Mouse (Mus musculus): Measurements from ENCODE around the gene Tgm3.

Gene Tgm3

DNA sequence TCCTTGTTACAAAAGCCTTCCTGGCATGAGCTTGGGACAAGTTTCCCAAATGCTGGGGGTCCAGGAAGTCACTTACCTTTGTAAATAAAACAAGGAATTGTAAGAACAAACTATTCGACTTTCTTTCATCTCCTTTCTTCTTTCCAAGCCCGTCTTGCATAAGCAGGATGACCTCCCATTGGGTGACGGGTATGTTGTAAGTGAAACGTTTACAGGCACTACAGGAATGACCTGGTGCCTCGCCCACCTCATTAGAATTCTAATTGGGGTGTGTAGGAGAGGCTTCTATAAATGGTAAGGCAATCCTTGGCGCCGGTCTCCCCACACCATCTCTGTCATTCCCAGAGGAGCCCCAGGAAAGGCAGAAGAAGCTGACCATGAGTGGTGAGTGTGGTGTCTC lies at the start of gene Tgm3:
Gene Tgm3, plus strand, starts transcription at position 324 of the 400 bp plus-strand sequence.
- no peak for DNase-seq (ENCODE audit: low spot score in 2 of 2)

DNA sequence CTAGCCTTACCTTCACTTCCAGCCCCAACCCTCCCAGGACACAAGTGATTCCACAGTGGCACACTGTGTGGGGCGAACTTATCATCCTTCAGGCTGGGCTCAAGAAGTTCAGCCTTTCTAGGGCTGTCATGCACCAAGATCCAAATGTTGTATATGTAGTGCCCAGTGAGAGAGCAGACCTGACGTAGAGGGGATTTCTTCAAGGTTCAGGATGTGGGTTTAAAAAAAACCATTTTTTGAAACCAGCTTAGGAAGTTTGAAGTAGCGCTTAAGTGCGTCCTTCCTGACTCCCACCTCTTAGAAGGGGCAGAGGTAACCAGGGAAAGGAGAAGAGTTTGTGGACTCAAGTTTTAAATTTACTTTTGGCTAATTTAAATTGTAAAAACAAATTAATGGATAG lies 31.5 kb upstream of the Tgm3 start:
- no peak for DNase-seq (ENCODE audit: low spot score in 2 of 2)

DNA sequence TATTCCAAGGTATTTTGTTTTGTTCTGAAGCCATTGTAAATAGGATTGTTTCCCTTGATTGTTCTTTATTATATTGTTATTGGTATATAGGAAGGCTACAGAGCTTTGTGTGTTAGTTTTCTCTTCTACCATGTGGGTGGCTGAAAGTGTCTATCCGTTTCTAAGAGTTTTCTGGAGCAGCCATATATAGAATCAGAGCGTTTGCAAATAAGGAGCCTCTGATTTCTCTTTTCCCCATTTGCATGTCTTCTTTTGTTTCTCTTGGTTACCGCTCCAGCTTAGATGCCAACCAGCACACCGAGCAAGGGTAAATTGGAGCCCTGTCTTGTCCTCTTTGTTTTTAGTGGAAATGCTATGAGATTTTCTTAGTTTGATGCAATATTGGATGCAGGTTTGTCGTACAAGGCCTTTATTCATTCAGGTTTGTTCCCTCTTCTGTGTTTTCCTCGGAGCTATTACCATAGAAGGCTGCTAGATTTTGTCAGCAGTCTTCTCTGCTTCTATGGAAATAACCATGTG lies 24.6 kb upstream of the Tgm3 start:
- DNase-seq (ENCODE audit: low spot score in 2 of 2): no peak

DNA sequence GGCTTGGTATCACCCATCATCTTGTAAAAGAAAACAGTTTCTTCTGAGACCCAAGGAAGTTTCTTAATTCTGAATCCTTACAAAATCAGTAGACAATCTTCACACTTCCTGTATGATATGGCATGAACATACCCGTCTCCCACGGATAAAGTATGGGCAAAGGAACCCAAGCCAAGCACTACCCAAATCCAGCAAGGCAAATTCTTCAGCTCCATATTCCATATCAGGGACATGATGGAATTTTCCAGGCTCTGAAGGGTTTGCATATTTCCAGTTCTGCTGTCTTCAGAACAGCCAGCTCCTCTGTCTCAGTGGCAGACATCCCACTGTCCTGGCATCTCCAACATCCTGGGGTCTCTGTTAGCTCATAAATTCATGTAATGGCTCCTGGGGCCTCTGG lies 22.5 kb upstream of the Tgm3 start:
- DNase-seq (ENCODE audit: low spot score in 2 of 2): no peak

DNA sequence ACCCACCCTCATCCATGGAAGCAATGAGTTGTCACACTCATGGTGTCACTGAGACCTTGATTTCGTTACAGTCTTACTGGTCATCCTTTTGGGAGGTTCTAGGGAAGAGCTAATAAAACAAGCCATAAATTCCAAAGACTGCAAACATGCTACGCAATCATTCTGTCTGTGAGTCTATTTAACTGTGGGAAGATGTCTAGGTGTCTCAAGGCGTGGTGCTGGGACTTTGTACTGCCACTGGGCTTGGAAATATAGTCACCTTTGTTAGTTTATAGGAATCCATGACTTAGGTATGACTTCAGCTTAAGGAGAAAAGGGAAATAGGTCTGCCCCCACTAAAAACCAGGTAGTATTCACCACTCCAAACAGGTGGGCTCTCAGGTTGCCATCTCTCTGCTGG lies 17.7 kb upstream of the Tgm3 start:
- no peak for DNase-seq (ENCODE audit: low spot score in 2 of 2)

DNA sequence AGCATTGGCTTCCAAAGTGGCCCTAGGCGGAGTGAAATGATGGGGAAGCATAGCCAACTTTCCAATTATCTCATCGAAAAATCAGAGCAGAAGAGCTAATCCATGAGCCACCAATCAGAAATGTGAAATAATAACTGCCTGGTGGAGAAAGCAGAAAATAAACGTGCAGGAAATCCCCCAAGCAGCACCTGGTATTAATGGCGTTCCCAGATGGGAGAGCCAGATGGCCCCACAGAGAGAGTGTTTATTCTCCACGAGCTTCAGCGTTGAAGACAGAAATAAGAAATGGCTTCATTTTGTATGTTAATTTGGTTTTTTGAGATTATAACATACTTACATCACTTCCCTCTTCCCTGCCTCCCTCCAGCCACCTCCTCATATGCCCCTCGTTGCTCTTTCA lies 13.7 kb upstream of the Tgm3 start:
- DNase-seq (ENCODE audit: low spot score in 2 of 2): no peak

DNA sequence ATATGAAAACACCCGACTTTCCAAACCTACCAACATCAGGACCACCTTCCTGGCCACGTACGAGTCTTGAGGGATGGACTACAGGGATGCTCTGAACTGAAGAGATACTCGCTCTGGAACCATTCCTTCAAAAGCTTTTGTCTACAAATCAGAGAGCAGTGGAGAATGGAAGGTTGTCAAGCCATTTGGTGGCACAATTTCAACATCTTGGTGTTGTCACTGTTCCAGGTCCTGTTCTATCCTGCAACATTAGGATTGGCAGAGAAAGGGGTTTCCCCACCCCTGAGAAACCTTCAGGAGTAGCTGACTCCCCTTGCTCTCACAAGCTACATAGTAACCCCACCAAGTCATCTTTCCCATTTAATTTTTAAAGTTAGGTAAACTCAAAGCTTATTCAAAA lies 12.9 kb upstream of the Tgm3 start:
- no peak for DNase-seq (ENCODE audit: low spot score in 2 of 2)

- DNase-seq (ENCODE audit: low spot score in 2 of 2): no peak
Observed at GRCm38 (mm10) chr2:130000601-130001000, 11.5 kb upstream of the Tgm3 start.

DNA sequence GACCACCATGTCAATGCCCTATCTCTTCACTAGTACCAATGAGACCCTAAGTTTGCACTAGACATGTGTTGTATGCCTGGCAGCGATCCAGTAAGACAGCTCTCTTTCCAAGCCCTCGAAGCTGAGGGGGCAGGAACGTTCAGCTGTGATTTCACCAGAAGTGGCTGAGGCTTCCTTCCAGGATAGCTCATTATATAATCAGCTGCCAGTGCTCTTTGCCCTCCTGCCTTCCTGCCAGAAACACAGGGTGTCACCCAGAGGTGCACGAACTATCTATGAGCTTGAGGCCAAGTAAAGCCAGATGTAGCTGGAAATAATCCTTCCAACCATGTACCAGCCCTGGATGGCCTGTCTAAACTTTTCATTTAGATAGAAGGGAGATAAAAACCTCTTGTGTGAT lies 8.1 kb upstream of the Tgm3 start:
- no peak for DNase-seq (ENCODE audit: low spot score in 2 of 2)

GRCm38 (mm10) chr2:130009371-130009770 lies 2.8 kb upstream of the Tgm3 start:
- no peak for DNase-seq (ENCODE audit: low spot score in 2 of 2)

DNA sequence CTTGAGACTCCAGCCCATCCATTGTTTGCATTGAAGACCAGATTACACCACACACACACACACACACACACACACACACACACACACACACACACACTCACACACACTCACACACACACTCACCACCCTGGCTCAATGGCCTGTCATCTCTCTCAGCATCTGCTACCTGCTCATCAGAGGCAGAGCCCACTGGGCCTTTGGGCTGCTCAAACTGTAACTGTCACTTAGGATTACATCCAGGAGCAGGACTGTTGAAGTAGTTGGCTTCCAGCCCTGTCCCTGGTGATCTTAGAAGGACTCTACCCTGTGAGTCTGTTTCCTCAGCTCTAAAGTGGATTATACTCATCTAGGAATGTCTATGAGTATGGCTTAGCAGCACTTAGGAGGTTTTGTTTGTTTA lies 1.5 kb downstream of the Tgm3 start:
- DNase-seq (ENCODE audit: low spot score in 2 of 2): no peak

- DNase-seq (ENCODE audit: low spot score in 2 of 2): no peak
Observed at GRCm38 (mm10) chr2:130015196-130015595, 3.0 kb downstream of the Tgm3 start.

DNA sequence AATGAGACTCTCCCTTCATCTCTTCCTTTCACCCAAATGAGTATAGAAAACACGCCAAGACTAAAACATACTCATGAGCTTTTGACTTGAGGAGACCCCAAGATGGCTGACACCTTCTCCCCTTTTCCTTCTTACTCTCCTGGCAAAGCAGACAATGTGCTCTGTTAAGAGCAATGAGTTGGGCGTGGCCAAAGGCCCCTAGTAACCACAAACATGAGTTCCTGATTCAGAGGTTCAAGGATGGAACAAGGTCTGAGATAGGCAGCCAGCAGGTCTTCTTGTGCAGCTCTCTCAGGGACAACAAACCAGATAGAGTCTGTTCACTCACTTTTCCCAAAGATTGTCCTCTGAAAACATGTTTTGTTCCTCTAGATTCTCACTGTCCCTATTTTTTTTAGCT lies 5.9 kb downstream of the Tgm3 start:
- DNase-seq (ENCODE audit: low spot score in 2 of 2): no peak

- DNase-seq (ENCODE audit: low spot score in 2 of 2): no peak
Observed at GRCm38 (mm10) chr2:130027890-130028289, 15.7 kb downstream of the Tgm3 start.

GRCm38 (mm10) chr2:130029826-130030225 lies 17.7 kb downstream of the Tgm3 start:
- peak in 1 of 2 experiments; percentile 2 for DNase-seq (ENCODE audit: low spot score in 2 of 2)

DNA sequence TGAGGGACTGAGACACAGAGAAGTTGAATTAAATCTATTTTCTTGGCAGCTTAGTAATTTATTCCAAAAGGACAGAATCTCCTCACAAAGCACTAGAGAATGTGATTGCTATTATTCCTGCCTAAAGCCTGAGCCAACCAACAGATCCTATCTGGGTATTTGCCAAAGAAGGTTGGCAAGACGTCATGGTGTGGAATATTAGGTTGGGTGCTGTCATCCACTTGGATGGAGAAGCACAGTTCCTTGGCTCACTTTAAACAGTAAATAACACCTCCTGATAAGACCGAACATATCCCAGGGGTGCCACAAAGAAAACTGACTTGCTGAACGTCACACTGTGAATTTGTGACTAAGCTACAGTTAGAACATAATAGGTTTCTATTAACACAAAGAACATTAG lies 20.5 kb downstream of the Tgm3 start:
- no peak for DNase-seq (ENCODE audit: low spot score in 2 of 2)

DNA sequence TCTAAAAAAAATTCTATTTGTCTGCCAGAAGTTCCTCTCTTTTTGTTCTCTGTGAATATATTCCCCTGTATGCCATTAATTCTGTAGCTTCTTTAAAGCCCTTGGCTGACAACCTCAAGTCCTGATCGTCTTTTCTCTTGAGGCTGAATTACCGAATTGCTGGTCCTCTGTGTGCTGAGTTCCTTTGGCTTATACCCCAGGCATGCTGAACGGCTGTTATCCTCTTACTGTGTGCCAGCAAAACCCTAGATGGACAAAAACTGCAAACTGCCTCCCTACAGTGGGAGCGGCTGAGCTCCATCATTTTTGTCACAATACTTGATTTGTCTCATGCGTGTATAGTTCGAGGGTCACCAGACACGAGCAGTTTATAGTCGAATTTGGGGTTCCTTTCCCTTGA lies 24.7 kb downstream of the Tgm3 start:
- DNase-seq (ENCODE audit: low spot score in 2 of 2): no peak

DNA sequence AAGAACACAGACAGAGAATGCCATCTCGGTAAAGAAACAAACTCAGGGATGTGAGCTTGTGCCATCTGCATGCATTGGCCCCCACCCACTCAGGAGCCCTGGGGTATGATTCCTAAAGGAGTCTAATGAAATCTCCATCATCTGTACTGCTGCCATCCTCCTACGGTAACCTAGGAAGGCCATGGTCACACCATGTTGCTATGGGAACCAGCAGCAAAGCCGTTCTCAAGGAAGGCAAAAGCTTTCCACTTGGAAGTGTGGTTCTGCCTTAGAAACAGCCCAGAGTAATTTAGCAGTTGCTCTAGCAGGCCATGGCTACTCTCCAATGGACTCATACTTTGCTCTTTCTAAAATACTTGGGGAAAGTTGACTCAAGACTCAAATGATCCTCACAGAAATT lies 26.8 kb downstream of the Tgm3 start:
- DNase-seq (ENCODE audit: low spot score in 2 of 2): no peak

DNA sequence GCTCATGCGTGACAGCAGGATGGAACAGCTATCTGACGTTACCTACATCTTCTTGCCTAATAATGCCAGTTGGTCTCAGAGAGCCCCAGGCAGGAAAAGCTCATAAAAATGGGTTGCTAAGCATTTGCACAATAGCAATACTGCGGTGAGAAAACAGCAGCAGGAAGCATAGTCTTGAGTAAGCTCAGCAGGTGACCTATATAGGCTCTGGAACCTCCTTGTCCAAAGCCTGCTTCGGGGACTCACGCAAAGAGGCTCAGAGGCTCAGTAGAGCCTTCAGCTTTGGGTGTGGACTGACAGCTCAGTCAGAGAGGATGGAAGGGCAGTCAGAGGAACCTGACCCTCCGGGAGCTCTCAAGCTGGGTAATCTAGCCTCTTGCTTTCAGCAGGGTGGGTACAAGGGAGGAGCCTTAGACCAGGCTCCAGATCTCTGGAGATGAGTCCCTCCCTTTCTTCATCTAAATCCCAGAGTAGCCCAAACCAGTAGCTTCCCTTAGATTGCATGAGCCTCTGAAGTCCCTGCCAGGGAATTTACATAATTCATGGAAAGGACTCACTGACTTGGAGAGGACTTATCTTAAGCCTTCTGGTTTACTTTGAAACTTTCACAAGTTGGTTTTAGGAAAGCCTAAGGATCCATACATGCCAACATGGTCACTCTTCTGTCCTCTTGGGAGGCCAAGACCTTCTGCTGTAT lies 28.2 kb downstream of the Tgm3 start:
- DNase-seq (ENCODE audit: low spot score in 2 of 2): no peak

GRCm38 (mm10) chr2:130043835-130044234 lies 31.7 kb downstream of the Tgm3 start:
- no peak for DNase-seq (ENCODE audit: low spot score in 2 of 2)

DNA sequence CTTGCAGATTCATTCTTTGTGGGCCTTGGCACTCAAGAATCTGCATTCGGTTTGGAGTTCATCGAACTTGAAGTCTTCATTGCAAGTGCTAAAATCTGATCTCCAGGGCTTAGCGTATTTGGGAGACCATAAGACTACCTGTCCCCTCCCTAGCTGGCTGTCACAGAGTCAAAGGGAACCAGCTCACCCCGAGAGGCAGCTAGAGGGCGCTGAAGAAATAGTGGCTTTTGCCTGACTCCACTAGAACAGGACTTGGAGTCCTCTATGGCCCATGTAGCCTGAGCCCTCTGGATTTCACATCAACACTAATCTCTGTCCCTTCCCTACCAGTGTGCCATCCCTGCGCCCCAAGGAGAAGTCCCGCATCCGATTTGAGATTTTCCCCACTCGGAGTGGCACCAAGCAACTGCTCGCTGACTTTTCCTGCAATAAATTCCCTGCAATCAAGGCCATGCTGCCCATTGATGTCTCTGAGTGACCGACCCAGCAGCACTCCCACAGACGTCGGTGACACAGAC lies 35.8 kb downstream of the Tgm3 start:
- no peak for DNase-seq (ENCODE audit: low spot score in 2 of 2)

- no peak for DNase-seq (ENCODE audit: low spot score in 2 of 2)
Observed at GRCm38 (mm10) chr2:130048792-130049191, 36.6 kb downstream of the Tgm3 start.

DNA sequence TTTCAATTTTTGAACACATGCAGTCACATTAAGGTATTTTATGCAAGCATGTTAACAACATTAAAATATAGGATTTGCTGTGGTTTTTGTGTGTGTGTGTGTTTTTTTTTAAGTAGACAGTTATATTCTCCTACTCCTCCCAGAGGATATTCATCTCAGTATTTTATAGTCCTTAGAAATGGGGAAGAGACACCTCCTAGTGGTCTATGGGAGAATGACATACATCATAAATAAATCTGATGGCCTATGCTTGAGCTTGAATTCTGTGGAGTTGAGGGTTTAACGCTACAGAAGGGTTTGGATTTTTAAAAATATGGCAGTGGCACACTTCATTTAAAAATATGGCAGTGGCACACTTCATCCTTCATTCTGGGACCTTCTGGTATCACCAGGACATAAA lies 46.0 kb downstream of the Tgm3 start:
- no peak for DNase-seq (ENCODE audit: low spot score in 2 of 2)

GRCm38 (mm10) chr2:130068228-130068627 lies 56.1 kb downstream of the Tgm3 start:
- no peak for DNase-seq (ENCODE audit: low spot score in 2 of 2)

Measured in natural killer cell, adult 2 months (primary cell).